Mouse (Mus musculus): Measurements from ENCODE around the gene Cox4i2.
A peak's percentile ranks its signal among the peaks of the same experiment; 100 is the strongest.

Gene Cox4i2

GRCm38 (mm10) chr2:152734984-152735383 is 19.0 kb upstream of the Cox4i2 start:
- peak; percentile 59 for DNase-seq (ENCODE audit: low spot score)

GRCm38 (mm10) chr2:152736090-152736601 is 17.8 kb upstream of the Cox4i2 start, which contains the start of gene Id1:
TSS of gene Id1 (plus strand) at chr2:152736251.
- DNase-seq (ENCODE audit: low spot score): no peak

- no peak for DNase-seq (ENCODE audit: low spot score)
Measured at GRCm38 (mm10) chr2:152736748-152737147, 17.2 kb upstream of the Cox4i2 start.

GRCm38 (mm10) chr2:152737306-152738221 is 16.4 kb upstream of the Cox4i2 start:
- no peak for DNase-seq (ENCODE audit: low spot score)

GRCm38 (mm10) chr2:152738341-152738740 is 15.6 kb upstream of the Cox4i2 start:
- DNase-seq (ENCODE audit: low spot score): no peak

GRCm38 (mm10) chr2:152739031-152739841 is 14.7 kb upstream of the Cox4i2 start:
- DNase-seq (ENCODE audit: low spot score): no peak

- no peak for DNase-seq (ENCODE audit: low spot score)
Measured at GRCm38 (mm10) chr2:152739842-152740260, 14.1 kb upstream of the Cox4i2 start.

- no peak for DNase-seq (ENCODE audit: low spot score)
Measured at GRCm38 (mm10) chr2:152740490-152740889, 13.5 kb upstream of the Cox4i2 start.

GRCm38 (mm10) chr2:152741153-152742041 is 12.6 kb upstream of the Cox4i2 start:
- no peak for DNase-seq (ENCODE audit: low spot score)

- DNase-seq (ENCODE audit: low spot score): no peak
Measured at GRCm38 (mm10) chr2:152742435-152742834, 11.5 kb upstream of the Cox4i2 start.

- DNase-seq (ENCODE audit: low spot score): no peak
Measured at GRCm38 (mm10) chr2:152756474-152757393, 2.8 kb downstream of the Cox4i2 start.

- no peak for DNase-seq (ENCODE audit: low spot score)
Measured at GRCm38 (mm10) chr2:152757478-152757877, 3.5 kb downstream of the Cox4i2 start.

- DNase-seq (ENCODE audit: low spot score): no peak
Measured at GRCm38 (mm10) chr2:152758351-152758750, 4.4 kb downstream of the Cox4i2 start.

- no peak for DNase-seq (ENCODE audit: low spot score)
Measured at GRCm38 (mm10) chr2:152763310-152763709, 9.3 kb downstream of the Cox4i2 start.

- no peak for DNase-seq (ENCODE audit: low spot score)
Measured at GRCm38 (mm10) chr2:152764172-152765044, 10.4 kb downstream of the Cox4i2 start.

GRCm38 (mm10) chr2:152765045-152765674 is 11.2 kb downstream of the Cox4i2 start:
- DNase-seq (ENCODE audit: low spot score): no peak

GRCm38 (mm10) chr2:152766387-152767123 is 12.6 kb downstream of the Cox4i2 start:
- peak; percentile 85 for DNase-seq (ENCODE audit: low spot score)

- no peak for DNase-seq (ENCODE audit: low spot score)
Measured at GRCm38 (mm10) chr2:152767618-152768271, 13.8 kb downstream of the Cox4i2 start.
